ENCODE assay signal across 14 mouse cellular contexts in the genomic region with DNA sequence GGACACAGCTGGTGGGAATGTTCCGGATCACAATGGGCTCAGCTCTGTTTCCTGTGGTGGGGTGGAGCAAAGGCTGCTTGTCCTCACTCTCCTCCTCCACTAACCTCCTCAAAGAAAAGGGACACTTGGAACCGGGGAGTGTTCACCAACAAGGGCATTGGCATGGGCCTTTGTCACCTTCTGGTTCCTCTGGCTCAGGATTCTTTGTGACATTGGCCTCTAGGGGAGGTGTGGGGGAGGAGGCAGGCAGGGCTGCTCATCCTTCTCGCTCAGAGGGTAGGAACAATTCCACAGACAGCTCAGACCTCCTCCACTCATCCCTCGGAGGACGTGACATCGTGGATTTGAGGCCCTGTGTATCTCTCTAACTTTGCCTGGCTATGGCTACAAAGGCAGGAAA. TPM values are rescaled to one million over a fixed set of nuclear protein-coding genes. Genes with fewer than 3 reads are reported as not detected.
DNase-seq lines count a peak whose midpoint lies in the region; ATAC-seq and TF ChIP-seq lines count a peak whose summit lies in the region.
"Had no signal": no experiment of that assay in that cellular context is flagged by ENCODE, and none has a peak within 500 bp of the region (broad histone marks: within the 10 kb centered on the region; RNA-seq: fewer than 3 reads in every experiment).

No protein-coding gene starts in this region.

- DNase-seq in forebrain, embryonic 11.5 days (ENCODE audit: low spot score) = no peak
- no peak for DNase-seq in midbrain, embryonic 10.5 days (ENCODE audit: low spot score)
- no peak for DNase-seq in midbrain, embryonic 14.5 days
- DNase-seq in cerebellum, adult 8-10 months = peak; percentile 58
- DNase-seq in hindbrain, postnatal 0 days (ENCODE audit: low spot score) = peak; percentile 46
- DNase-seq in right cerebral cortex, adult 2 months (ENCODE audit: low spot score in 2 of 2) = no peak
- no peak for DNase-seq in ovary, postnatal 10 days (ENCODE audit: low spot score)
- DNase-seq: adrenal gland, postnatal 36 days; kidney, adult 18-20 months; liver, embryonic 13.5 days; right cerebral cortex, adult 18-20 months; thymus, postnatal 36 days had no signal

- ATAC-seq in forebrain, embryonic 15.5 days (replicated peaks) = no peak
- no peak for ATAC-seq in forebrain, embryonic 11.5 days (replicated peaks; ENCODE audit: low FRiP score)
- ATAC-seq in midbrain, embryonic 14.5 days (ENCODE audit: low FRiP score, low TSS enrichment) = no peak
- no peak for ATAC-seq in hindbrain, postnatal 0 days
- ATAC-seq: Patski had no signal

- H3K9ac ChIP-seq in forebrain, embryonic 15.5 days (replicated peaks) = no peak overlapping the region
- H3K9ac ChIP-seq in forebrain, embryonic 11.5 days (ENCODE audit: low read length) = no peak overlapping the region
- no peak overlapping the region for H3K9ac ChIP-seq in midbrain, embryonic 14.5 days (replicated peaks; ENCODE audit: low read length)
- H3K9ac ChIP-seq in hindbrain, postnatal 0 days (replicated peaks; ENCODE audit: low read length) = no peak overlapping the region
- H3K9ac ChIP-seq: liver, embryonic 13.5 days had no signal

- H3K36me3 ChIP-seq in forebrain, embryonic 15.5 days = no peaks in the 10 kb centered on the region
- no peaks in the 10 kb centered on the region for H3K36me3 ChIP-seq in forebrain, embryonic 11.5 days (ENCODE audit: control insufficient read depth, insufficient read depth, low read length)
- H3K36me3 ChIP-seq in midbrain, embryonic 10.5 days = no peaks in the 10 kb centered on the region
- no peaks in the 10 kb centered on the region for H3K36me3 ChIP-seq in midbrain, embryonic 14.5 days (ENCODE audit: control insufficient read depth, insufficient read depth, low read length)
- no peaks in the 10 kb centered on the region for H3K36me3 ChIP-seq in hindbrain, postnatal 0 days (ENCODE audit: insufficient read depth, low read length)
- H3K36me3 ChIP-seq: liver, embryonic 13.5 days had no signal

- peaks cover 54% of the 10 kb centered on the region for H3K4me1 ChIP-seq in forebrain, embryonic 15.5 days
- peaks cover 8% of the 10 kb centered on the region; the same call in 1 of the 2 replicates for H3K4me1 ChIP-seq in forebrain, embryonic 11.5 days (replicated peaks; ENCODE audit: control insufficient read depth, insufficient read depth, low read length)
- peaks cover 35% of the 10 kb centered on the region for H3K4me1 ChIP-seq in midbrain, embryonic 10.5 days
- peaks cover 52% of the 10 kb centered on the region for H3K4me1 ChIP-seq in midbrain, embryonic 14.5 days (ENCODE audit: control insufficient read depth, insufficient read depth, low read length)
- peaks cover 36% of the 10 kb centered on the region for H3K4me1 ChIP-seq in hindbrain, postnatal 0 days (ENCODE audit: insufficient read depth, low read length)
- H3K4me1 ChIP-seq: liver, embryonic 13.5 days had no signal

- H3K4me3 ChIP-seq in forebrain, embryonic 15.5 days = no peak overlapping the region
- no peak overlapping the region for H3K4me3 ChIP-seq in forebrain, embryonic 11.5 days (ENCODE audit: low read depth, low read length)
- no peak overlapping the region for H3K4me3 ChIP-seq in midbrain, embryonic 10.5 days
- no peak overlapping the region for H3K4me3 ChIP-seq in midbrain, embryonic 14.5 days (replicated peaks; ENCODE audit: low read depth, low read length)
- no peak overlapping the region for H3K4me3 ChIP-seq in hindbrain, postnatal 0 days (ENCODE audit: low read length)
- H3K4me3 ChIP-seq: liver, embryonic 13.5 days had no signal

- peak; percentile 31; the same call in 1 of the 2 replicates for TF ChIP-seq CTCF in hindbrain, postnatal 0 days (IDR thresholded peaks at IDR 0.05; ENCODE audit: low read depth)

- H3K27me3 ChIP-seq in forebrain, embryonic 15.5 days = no peaks in the 10 kb centered on the region
- no peaks in the 10 kb centered on the region for H3K27me3 ChIP-seq in forebrain, embryonic 11.5 days (ENCODE audit: control insufficient read depth, insufficient read depth, low read length)
- peaks cover 21% of the 10 kb centered on the region for H3K27me3 ChIP-seq in midbrain, embryonic 10.5 days (ENCODE audit: low read depth, poor library complexity, severe bottlenecking)
- no peaks in the 10 kb centered on the region; the same call in 1 of the 2 replicates for H3K27me3 ChIP-seq in midbrain, embryonic 14.5 days (ENCODE audit: control insufficient read depth, insufficient read depth, low read length)
- H3K27me3 ChIP-seq in hindbrain, postnatal 0 days (ENCODE audit: insufficient read depth, low read length) = no peaks in the 10 kb centered on the region
- H3K27me3 ChIP-seq: liver, embryonic 13.5 days had no signal

- H3K27ac ChIP-seq in forebrain, embryonic 15.5 days (replicated peaks) = peak overlapping the region; percentile 27; the same call in 1 of the 2 replicates
- H3K27ac ChIP-seq in forebrain, embryonic 11.5 days (ENCODE audit: low read depth, low read length) = no peak overlapping the region
- H3K27ac ChIP-seq in midbrain, embryonic 10.5 days (replicated peaks) = 0 out of 2 replicates have a peak overlapping the region, but pooled peaks have one; percentile 24
- H3K27ac ChIP-seq in midbrain, embryonic 14.5 days (replicated peaks; ENCODE audit: low read depth, low read length) = no peak overlapping the region
- no peak overlapping the region for H3K27ac ChIP-seq in hindbrain, postnatal 0 days
- H3K27ac ChIP-seq: liver, embryonic 13.5 days had no signal

- H3K4me2 ChIP-seq in forebrain, embryonic 15.5 days (replicated peaks) = no peak overlapping the region
- no peak overlapping the region for H3K4me2 ChIP-seq in forebrain, embryonic 11.5 days (ENCODE audit: low read depth, low read length, severe bottlenecking)
- H3K4me2 ChIP-seq in midbrain, embryonic 14.5 days (ENCODE audit: low read length) = no peak overlapping the region
- H3K4me2 ChIP-seq in hindbrain, postnatal 0 days (ENCODE audit: low read depth, low read length) = no peak overlapping the region
- H3K4me2 ChIP-seq: liver, embryonic 13.5 days had no signal

- 65% methylated on average over 6 of the region's 6 CpGs for WGBS in forebrain, embryonic 15.5 days
- WGBS in forebrain, embryonic 11.5 days = 78% methylated on average over 6 of the region's 6 CpGs
- WGBS in midbrain, embryonic 10.5 days = 78% methylated on average over 6 of the region's 6 CpGs
- 69% methylated on average over 6 of the region's 6 CpGs for WGBS in midbrain, embryonic 14.5 days
- WGBS in hindbrain, postnatal 0 days = 36% methylated on average over 6 of the region's 6 CpGs

- no peaks in the 10 kb centered on the region for H3K9me3 ChIP-seq in forebrain, embryonic 15.5 days
- H3K9me3 ChIP-seq in forebrain, embryonic 11.5 days (ENCODE audit: control insufficient read depth, low read length) = no peaks in the 10 kb centered on the region
- no peaks in the 10 kb centered on the region for H3K9me3 ChIP-seq in midbrain, embryonic 10.5 days (replicated peaks)
- no peaks in the 10 kb centered on the region for H3K9me3 ChIP-seq in midbrain, embryonic 14.5 days (ENCODE audit: control insufficient read depth, low read length)
- no peaks in the 10 kb centered on the region for H3K9me3 ChIP-seq in hindbrain, postnatal 0 days (ENCODE audit: low read length)
- H3K9me3 ChIP-seq: liver, embryonic 13.5 days had no signal

RNA-seq across cellular contexts. Expression of a gene that starts 30.2 kb away (rescaled TPM):
- polyA plus RNA-seq in forebrain, embryonic 15.5 days (2015; fragmentation: Nextera tagmentation; extraction: Ambion mirVana) = 33.1 and 33.3 TPM in 2 replicates
- polyA plus RNA-seq in forebrain, embryonic 11.5 days (2014; fragmentation: Nextera tagmentation; extraction: Ambion mirVana) = 4.8 and 5.8 TPM in 2 replicates
- 1.7 and 2.7 TPM in 2 replicates for polyA plus RNA-seq in midbrain, embryonic 10.5 days (2016; fragmentation: Nextera tagmentation; extraction: Ambion mirVana)
- polyA plus RNA-seq in midbrain, embryonic 14.5 days (2014; fragmentation: Nextera tagmentation; extraction: Ambion mirVana) = 46.3 and 49.9 TPM in 2 replicates
- total RNA-seq in hindbrain, postnatal 0 days (2014; rRNA removed) = 80.1 and 93.5 TPM in 2 replicates
- polyA plus RNA-seq in hindbrain, postnatal 0 days (2015; fragmentation: Nextera tagmentation; extraction: Ambion mirVana) = 39.5 and 43.5 TPM in 2 replicates

Comparison
In these comparisons a context has a peak if more than half of its experiments do, and no peak if none do; other contexts are left out.
1. H3K27ac ChIP-seq: peak in forebrain, embryonic 15.5 days (single experiment) and midbrain, embryonic 10.5 days (single experiment); none in forebrain, embryonic 11.5 days (single experiment), midbrain, embryonic 14.5 days (single experiment) and hindbrain, postnatal 0 days (single experiment).
2. DNase-seq: peak in cerebellum, adult 8-10 months (single experiment) and hindbrain, postnatal 0 days (single experiment); none in forebrain, embryonic 11.5 days (single experiment), midbrain, embryonic 10.5 days (single experiment), midbrain, embryonic 14.5 days (single experiment), right cerebral cortex, adult 2 months (0 of 2) and ovary, postnatal 10 days (single experiment).